Mouse (Mus musculus) neural tube, embryonic 14.5 days (tissue): ENCODE results near the gene Eif5a. TPM values are rescaled to one million over a fixed set of nuclear protein-coding genes. Genes with fewer than 3 reads are reported as not detected.
"Not testable (repeated sequence)": the region's sequence is repeated elsewhere in the genome, so short reads cannot be mapped to it uniquely, and the experiment has no call there.

Source experiments
- ATAC-seq: fragments of 200-750 bp; cut with Nextera tagmentation; 2 replicates; pipeline ENCODE4 v1.8.0; 2017; ENCODE audit warnings: low read depth, mild to moderate bottlenecking, moderate TSS enrichment, moderate library complexity
- H3K27ac ChIP-seq: fragments of 300-500 bp; sonication (generic); 2 replicates; pipeline ENCODE4 v1.5.1; 2014; ENCODE audit warnings: low read depth, mild to moderate bottlenecking, control low read depth, low read length, moderate library complexity, mixed read lengths
- H3K27me3 ChIP-seq: fragments of 300-500 bp; sonication (generic); 2 replicates; pipeline ENCODE4 v1.6.1; 2014; ENCODE audit warnings: low read length; ENCODE audit not compliant: control insufficient read depth, insufficient read depth
- H3K36me3 ChIP-seq: fragments of 300-500 bp; sonication (generic); 2 replicates; pipeline ENCODE4 v1.6.1; 2014; ENCODE audit warnings: low read length, mixed read lengths; ENCODE audit not compliant: control insufficient read depth, insufficient read depth
- H3K4me1 ChIP-seq: fragments of 300-500 bp; sonication (generic); 2 replicates; pipeline ENCODE4 v1.6.1; 2014; ENCODE audit warnings: low read length; ENCODE audit not compliant: control insufficient read depth, insufficient read depth
- H3K4me2 ChIP-seq: fragments of 300-500 bp; sonication (generic); 2 replicates; pipeline ENCODE4 v1.6.1; 2014; ENCODE audit warnings: mild to moderate bottlenecking, low read depth, low read length, control low read depth
- H3K4me3 ChIP-seq: fragments of 300-500 bp; sonication (generic); 2 replicates; pipeline ENCODE4 v1.5.1; 2014; ENCODE audit warnings: low read depth, low read length, control low read depth, mixed read lengths
- H3K9ac ChIP-seq: fragments of 300-500 bp; sonication (generic); replicated peaks from 2 replicates; pipeline ENCODE4 v1.6.1; 2014; ENCODE audit warnings: low read depth, mild to moderate bottlenecking, control low read depth, low read length, mixed read lengths
- H3K9me3 ChIP-seq: fragments of 300-500 bp; sonication (generic); 2 replicates; pipeline ENCODE4 v1.6.1; 2016; ENCODE audit warnings: low read length; ENCODE audit not compliant: control insufficient read depth
- WGBS: fragments of 180-500 bp; shearing (Covaris S2); extraction: QIAGEN DNeasy Blood & Tissue Kit; methylation state at CpG from one replicate; pipeline ENCODE4 v1.1.7; 2014; 5-methylcytosine and 5-hydroxymethylcytosine counted together
- polyA plus RNA-seq: library from polyadenylated mRNA; unstranded; fragments of >200 nt; fragmentation: Nextera tagmentation; extraction: Ambion mirVana; gene quantifications from 2 replicates; pipeline ENCODE4 v1.2.1, GENCODE M21; 2014

Gene Eif5a
- polyA plus RNA-seq, 1 experiment from 2014 or later, result 1,037 TPM

DNA sequence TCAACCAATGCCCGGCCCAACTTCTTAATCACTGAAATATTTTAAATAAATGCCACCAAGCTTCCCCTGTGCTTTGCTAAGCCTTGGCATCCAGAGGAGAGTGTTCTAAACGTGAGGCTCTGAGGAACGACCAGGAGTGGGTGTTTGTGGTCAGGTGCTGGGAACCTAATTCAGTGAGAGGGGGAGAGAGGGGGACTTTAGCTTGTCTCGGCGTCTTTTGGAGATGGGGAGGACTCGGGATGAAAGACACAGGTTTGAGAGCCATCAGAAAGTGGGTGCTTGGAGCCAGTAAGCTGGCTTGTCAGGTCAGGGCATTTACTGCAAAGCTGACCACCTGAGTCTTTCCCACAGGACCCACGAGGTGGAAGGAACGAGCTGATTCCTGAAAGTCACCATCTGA lies 10.0 kb upstream of the Eif5a start:
- Histone ChIP-seq H3K4me3 (no peak overlapping the region), H3K27me3 (peaks cover 1% of the 10 kb centered on the region; the same call in 1 of the 2 replicates), H3K36me3 (no peaks in the 10 kb centered on the region), H3K4me2 (no peak overlapping the region), H3K4me1 (0 out of 2 replicates have a peak, but pooled peaks cover 6% of the 10 kb centered on the region), H3K9me3 (no peaks in the 10 kb centered on the region), H3K9ac (no peak overlapping the region), H3K27ac (no peak overlapping the region)
- no peak for ATAC-seq
- 74% methylated on average over 8 of the region's 8 CpGs for WGBS

DNA sequence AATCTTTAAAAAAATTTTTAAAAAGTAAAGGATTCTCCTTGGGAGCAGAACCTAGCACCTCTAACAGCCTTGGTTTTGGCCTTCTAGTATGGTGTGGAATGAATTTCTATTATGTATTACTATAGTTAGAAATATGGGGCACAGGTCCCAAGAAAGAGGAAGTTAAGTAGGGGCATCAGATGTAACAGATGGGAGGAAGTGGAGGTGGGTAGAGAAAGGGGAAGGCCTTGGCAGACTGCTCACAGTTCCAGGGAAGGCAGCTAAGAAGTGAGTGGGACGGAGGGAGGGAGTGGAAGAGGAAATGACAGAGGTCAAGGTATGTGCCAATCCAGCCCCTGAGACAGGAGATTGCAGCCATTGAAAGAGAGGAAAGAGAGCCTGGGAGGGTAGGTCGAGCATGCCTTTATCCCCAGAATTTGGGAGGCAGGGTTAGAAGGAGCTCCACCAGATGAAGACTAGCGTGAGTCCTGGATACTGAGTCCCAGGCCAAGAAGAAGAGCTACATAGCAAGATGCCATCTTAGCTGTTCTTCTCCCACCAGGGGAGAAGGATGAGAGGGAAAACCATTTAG lies 9.3 kb upstream of the Eif5a start:
- no peaks in the 10 kb centered on the region for H3K36me3 ChIP-seq
- no peak for ATAC-seq

DNA sequence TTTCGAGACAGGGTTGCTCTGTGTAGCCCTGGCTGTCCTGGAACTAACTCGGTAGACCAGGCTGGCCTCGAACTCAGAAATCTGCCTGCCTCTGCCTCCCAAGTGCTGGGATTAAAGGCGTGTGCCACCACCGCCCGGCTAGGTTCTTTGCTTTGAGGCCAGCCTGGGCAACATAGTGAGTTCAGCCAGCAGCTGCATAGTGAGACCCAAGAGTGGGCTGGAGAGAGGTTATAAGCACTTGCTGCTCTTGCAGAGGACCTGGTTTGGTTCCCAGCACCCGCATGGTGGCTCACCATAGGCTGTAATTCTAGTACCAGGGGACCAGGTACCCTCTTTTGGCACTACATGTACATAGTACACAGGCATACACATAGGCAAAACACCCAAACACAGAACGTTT lies 8.4 kb upstream of the Eif5a start:
- WGBS, result 87% methylated on average over 8 of the region's 8 CpGs
- H3K4me1 ChIP-seq, H3K27ac ChIP-seq, ATAC-seq, H3K4me3 ChIP-seq, H3K36me3 ChIP-seq, H3K27me3 ChIP-seq, H3K4me2 ChIP-seq, H3K9ac ChIP-seq, H3K9me3 ChIP-seq: not testable (repeated sequence)

More for the DNA sequence above, 9.3 kb upstream of the Eif5a start:
- WGBS, result 66% methylated on average over 3 of the region's 3 CpGs
- Histone ChIP-seq H3K9me3 (no peaks in the 10 kb centered on the region), H3K27me3 (no peaks in the 10 kb centered on the region), H3K9ac (no peak overlapping the region), H3K4me2 (no peak overlapping the region), H3K4me3 (no peak overlapping the region), H3K27ac (no peak overlapping the region), H3K4me1 (0 out of 2 replicates have a peak, but pooled peaks cover under 1% of the 10 kb centered on the region)

DNA sequence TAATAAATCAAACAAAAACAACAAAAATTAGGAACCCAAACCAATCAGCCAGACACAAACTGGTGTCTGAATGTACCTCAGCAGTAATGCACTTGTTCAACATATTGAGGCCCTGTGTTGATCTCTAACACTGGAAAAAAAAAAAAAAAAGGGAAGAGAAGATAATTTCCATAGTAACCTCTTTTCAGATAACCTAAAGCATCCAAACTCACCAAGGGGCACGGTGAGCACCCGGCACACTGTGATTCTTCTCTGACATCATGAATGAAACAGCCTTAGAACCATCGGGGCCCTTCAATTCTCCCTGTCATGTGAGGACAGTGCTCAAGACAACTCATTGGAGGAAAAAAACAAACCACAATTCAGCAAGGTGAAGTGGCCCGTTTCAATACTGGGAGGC lies 8.0 kb upstream of the Eif5a start:
- Histone ChIP-seq H3K9ac (no peak overlapping the region), H3K9me3 (no peaks in the 10 kb centered on the region), H3K4me1 (no peaks in the 10 kb centered on the region), H3K4me3 (no peak overlapping the region), H3K36me3 (no peaks in the 10 kb centered on the region), H3K27ac (no peak overlapping the region), H3K4me2 (no peak overlapping the region), H3K27me3 (no peaks in the 10 kb centered on the region)
- no peak for ATAC-seq
- WGBS, result 86% methylated on average over 4 of the region's 4 CpGs

GRCm38 (mm10) chr11:69927501-69927900 lies 5.7 kb upstream of the Eif5a start:
- Histone ChIP-seq H3K9ac (no peak overlapping the region), H3K27me3 (no peaks in the 10 kb centered on the region), H3K36me3 (no peaks in the 10 kb centered on the region), H3K27ac (no peak overlapping the region), H3K4me1 (peaks cover under 1% of the 10 kb centered on the region; the same call in 1 of the 2 replicates), H3K4me2 (no peak overlapping the region), H3K4me3 (no peak overlapping the region), H3K9me3 (no peaks in the 10 kb centered on the region)
- no peak for ATAC-seq
- 92% methylated on average over 2 of the region's 2 CpGs for WGBS

- ATAC-seq, result no peak
- H3K27ac ChIP-seq, result peak overlapping the region; percentile 73
- WGBS, result 72% methylated on average over 3 of the region's 3 CpGs
- no peaks in the 10 kb centered on the region for H3K27me3 ChIP-seq
- 0 out of 2 replicates have a peak overlapping the region, but pooled peaks have one; percentile 34 for H3K4me3 ChIP-seq
- no peaks in the 10 kb centered on the region for H3K9me3 ChIP-seq
- peaks cover 17% of the 10 kb centered on the region for H3K4me1 ChIP-seq
- peaks cover 10% of the 10 kb centered on the region; the same call in 1 of the 2 replicates for H3K36me3 ChIP-seq
- H3K4me2 ChIP-seq, result peak overlapping the region; percentile 71
- no peak overlapping the region for H3K9ac ChIP-seq
Observed at GRCm38 (mm10) chr11:69922796-69923195, 1.0 kb upstream of the Eif5a start.

GRCm38 (mm10) chr11:69922012-69922756 lies 426 bp upstream of the Eif5a start:
- H3K4me3 ChIP-seq, result peak overlapping the region; percentile 34
- H3K27me3 ChIP-seq, result no peaks in the 10 kb centered on the region
- 2% methylated on average over 12 of the region's 12 CpGs for WGBS
- peak overlapping the region; percentile 26 for H3K9ac ChIP-seq
- H3K9me3 ChIP-seq, result no peaks in the 10 kb centered on the region
- H3K4me2 ChIP-seq, result peak overlapping the region; percentile 71
- no peak for ATAC-seq
- H3K27ac ChIP-seq, result peak overlapping the region; percentile 73
- H3K4me1 ChIP-seq, result peaks cover 17% of the 10 kb centered on the region
- H3K36me3 ChIP-seq, result peaks cover 16% of the 10 kb centered on the region; the same call in 1 of the 2 replicates

GRCm38 (mm10) chr11:69920266-69921031 lies 1.3 kb downstream of the Eif5a start:
- Histone ChIP-seq H3K9me3 (no peaks in the 10 kb centered on the region), H3K4me2 (peak overlapping the region; percentile 92), H3K4me1 (peaks cover 21% of the 10 kb centered on the region), H3K4me3 (peak overlapping the region; percentile 92), H3K27me3 (no peaks in the 10 kb centered on the region), H3K36me3 (peaks cover 25% of the 10 kb centered on the region), H3K27ac (peak overlapping the region; percentile 90), H3K9ac (peak overlapping the region; percentile 87)
- ATAC-seq, result peak; percentile 26
- WGBS, result 0% methylated on average over 38 of the region's 65 CpGs
